Mouse (Mus musculus): ENCODE measurements around the gene Scamp4. TPM values are rescaled to one million over a fixed set of nuclear protein-coding genes. Genes with fewer than 3 reads are reported as not detected.
A peak's percentile ranks its signal among the peaks of the same experiment; 100 is the strongest.

Scamp4 gene
- total and polyA plus RNA-seq, 3 experiments: 18.5 to 89.9 (median 33.2) TPM

DNA sequence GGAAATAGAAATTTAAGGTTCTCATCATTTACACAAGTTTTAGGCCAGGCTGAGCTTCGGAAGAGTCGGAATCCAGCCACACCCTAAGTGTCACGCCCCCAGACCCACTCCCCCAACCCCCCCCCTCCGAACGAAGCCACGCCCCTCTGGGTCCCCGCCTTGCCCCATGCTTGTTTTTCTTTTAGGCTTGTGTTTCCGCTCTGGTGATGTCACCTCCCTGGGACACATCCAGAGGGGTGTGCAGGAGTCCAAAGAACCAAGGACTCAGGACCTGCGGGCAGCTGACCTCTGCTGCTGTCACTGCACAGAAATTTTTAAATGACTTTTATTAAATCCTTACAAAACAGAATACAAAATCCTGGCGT, 62.3 kb downstream of the Scamp4 start:
- no peak overlapping the region for H3K4me2 ChIP-seq (ENCODE audit: insufficient read depth, low read depth, poor library complexity, severe bottlenecking)
- H3K27me3 ChIP-seq (replicated peaks): no peaks in the 10 kb centered on the region
- peaks cover 45 to 49% of the 10 kb centered on the region in 2 experiments for H3K36me3 ChIP-seq (replicated peaks in 1 of 2; ENCODE audit: control insufficient read depth in 1 of 2, insufficient read depth in 1 of 2, low read length in 1 of 2)
- H3K4me3 ChIP-seq (replicated peaks in 1 of 3; ENCODE audit: low read depth in 2 of 3, low read length in 2 of 3, poor library complexity in 1 of 3): no peak overlapping the region
- TF ChIP-seq MAFK (IDR thresholded peaks at IDR 0.05; ENCODE audit: insufficient replicate concordance, low read length): no peak
- TF ChIP-seq UBTF (IDR thresholded peaks at IDR 0.05; ENCODE audit: low read depth, low read length): no peak
- no peak for TF ChIP-seq KAT2A (IDR thresholded peaks at IDR 0.05; ENCODE audit: insufficient replicate concordance, low read length)
- no peak for TF ChIP-seq GABPA (IDR thresholded peaks at IDR 0.05; ENCODE audit: insufficient replicate concordance, low read depth, low read length)
- TF ChIP-seq JUND (conservative IDR thresholded peaks at IDR 0.05; ENCODE audit: low read depth, low read length): no peak
- TF ChIP-seq JUN (IDR thresholded peaks at IDR 0.05; ENCODE audit: insufficient read depth, low read depth, low read length): no peak
- TF ChIP-seq ZC3H11A (IDR thresholded peaks at IDR 0.05; ENCODE audit: low read depth, low read length): no peak
- TF ChIP-seq RAD21 (IDR thresholded peaks at IDR 0.05; ENCODE audit: low read depth, low read length): no peak
- no peak for TF ChIP-seq TCF12 (IDR thresholded peaks at IDR 0.05; ENCODE audit: low read depth, low read length)
- no peak for TF ChIP-seq RCOR1 (conservative IDR thresholded peaks at IDR 0.05; ENCODE audit: low read depth, low read length)
- TF ChIP-seq E2F4 (IDR thresholded peaks at IDR 0.05; ENCODE audit: insufficient replicate concordance, low read depth, low read length): no peak
- no peaks in the 10 kb centered on the region for H3K9me3 ChIP-seq (replicated peaks; ENCODE audit: low read length)
- no peak overlapping the region for H3K9ac ChIP-seq (ENCODE audit: insufficient read depth, low read depth)
- peak overlapping the region; percentile 71 for H3K27ac ChIP-seq (ENCODE audit: insufficient read depth, low read depth)
- no peaks in the 10 kb centered on the region for H3K79me2 ChIP-seq (replicated peaks; ENCODE audit: control insufficient read depth, extremely low read depth, insufficient read depth, poor library complexity, severe bottlenecking)
- peaks cover 13 to 74% of the 10 kb centered on the region in 2 experiments for H3K4me1 ChIP-seq (ENCODE audit: control insufficient read depth in 1 of 2, insufficient read depth in 2 of 2)
- dilution Hi-C loops (cut with MboI; ENCODE audit: extremely low pct_ligation_motif_present, extremely low pct_unique_long_range_greater_than_20kb, low sequenced_read_pairs) (no loop called here), in situ Hi-C loops (cut with MboI; ENCODE audit: low pct_ligation_motif_present, low pct_unique_long_range_greater_than_20kb, low sequenced_read_pairs) (no loop called here)
- no peak for DNase-seq (ENCODE audit: extremely low read depth)

Other genes with a start within 250 kb of the Scamp4 start
Only the 20 nearest of the 25 such genes appear.
- 61.9 and 67.0 TPM in 2 replicates for gene Mbd3, start 203.3 kb upstream of the Scamp4 start, total RNA-seq (2012; rRNA removed)
- 48.7 and 51.5 TPM in 2 replicates for gene Mbd3, start 203.3 kb upstream of the Scamp4 start, total RNA-seq (2014; rRNA removed)
- 131 and 133 TPM in 2 replicates for gene Mbd3, start 203.3 kb upstream of the Scamp4 start, polyA plus RNA-seq (2012; ENCODE audit: insufficient read length, low read depth)
- 466 and 529 TPM in 2 replicates for gene Uqcr11, start 196.0 kb upstream of the Scamp4 start, total RNA-seq (2012; rRNA removed)
- gene Uqcr11, start 196.0 kb upstream of the Scamp4 start, total RNA-seq (2014; rRNA removed): 442 and 444 TPM in 2 replicates
- gene Uqcr11, start 196.0 kb upstream of the Scamp4 start, polyA plus RNA-seq (2012; ENCODE audit: insufficient read length, low read depth): 206 and 248 TPM in 2 replicates
- 179 and 207 TPM in 2 replicates for gene Tcf3, start 169.2 kb upstream of the Scamp4 start, total RNA-seq (2012; rRNA removed)
- gene Tcf3, start 169.2 kb upstream of the Scamp4 start, total RNA-seq (2014; rRNA removed): 139 and 146 TPM in 2 replicates
- 208 and 223 TPM in 2 replicates for gene Tcf3, start 169.2 kb upstream of the Scamp4 start, polyA plus RNA-seq (2012; ENCODE audit: insufficient read length, low read depth)
- not detected in 2 replicates for gene Onecut3, start 108.0 kb upstream of the Scamp4 start, total RNA-seq (2012; rRNA removed)
- not detected in 2 replicates for gene Onecut3, start 108.0 kb upstream of the Scamp4 start, total RNA-seq (2014; rRNA removed)
- gene Onecut3, start 108.0 kb upstream of the Scamp4 start, polyA plus RNA-seq (2012; ENCODE audit: insufficient read length, low read depth): not detected in 2 replicates
- gene Atp8b3, start 63.7 kb upstream of the Scamp4 start, total RNA-seq (2012; rRNA removed): 0.08 and 0.21 TPM in 2 replicates
- gene Atp8b3, start 63.7 kb upstream of the Scamp4 start, total RNA-seq (2014; rRNA removed): 0.14 and 0.21 TPM in 2 replicates
- 0.11 and 0.27 TPM in 2 replicates for gene Atp8b3, start 63.7 kb upstream of the Scamp4 start, polyA plus RNA-seq (2012; ENCODE audit: insufficient read length, low read depth)
- gene Rexo1, start 41.3 kb upstream of the Scamp4 start, total RNA-seq (2012; rRNA removed): 16.5 and 17.7 TPM in 2 replicates
- 6.3 and 7.0 TPM in 2 replicates for gene Rexo1, start 41.3 kb upstream of the Scamp4 start, total RNA-seq (2014; rRNA removed)
- 31.6 and 41.9 TPM in 2 replicates for gene Rexo1, start 41.3 kb upstream of the Scamp4 start, polyA plus RNA-seq (2012; ENCODE audit: insufficient read length, low read depth)
- gene Klf16, start 25.6 kb upstream of the Scamp4 start, total RNA-seq (2012; rRNA removed): 84.8 and 94.0 TPM in 2 replicates
- 14.1 and 14.5 TPM in 2 replicates for gene Klf16, start 25.6 kb upstream of the Scamp4 start, total RNA-seq (2014; rRNA removed)
- gene Klf16, start 25.6 kb upstream of the Scamp4 start, polyA plus RNA-seq (2012; ENCODE audit: insufficient read length, low read depth): 30.9 and 38.2 TPM in 2 replicates
- gene Abhd17a, start 12.5 kb upstream of the Scamp4 start, total RNA-seq (2012; rRNA removed): 49.1 and 52.8 TPM in 2 replicates
- gene Abhd17a, start 12.5 kb upstream of the Scamp4 start, total RNA-seq (2014; rRNA removed): 28.0 and 37.2 TPM in 2 replicates
- 44.6 and 48.0 TPM in 2 replicates for gene Abhd17a, start 12.5 kb upstream of the Scamp4 start, polyA plus RNA-seq (2012; ENCODE audit: insufficient read length, low read depth)
- gene Adat3, start within 50 bp of the Scamp4 start, total RNA-seq (2012; rRNA removed): 5.0 and 8.0 TPM in 2 replicates
- gene Adat3, start within 50 bp of the Scamp4 start, total RNA-seq (2014; rRNA removed): 5.8 and 6.6 TPM in 2 replicates
- gene Adat3, start within 50 bp of the Scamp4 start, polyA plus RNA-seq (2012; ENCODE audit: insufficient read length, low read depth): 6.3 and 6.7 TPM in 2 replicates
- gene Gm49322, start 3.1 kb downstream of the Scamp4 start, total RNA-seq (2012; rRNA removed): 1.8 and 2.2 TPM in 2 replicates
- 0.20 and 0.28 TPM in 2 replicates for gene Gm49322, start 3.1 kb downstream of the Scamp4 start, total RNA-seq (2014; rRNA removed)
- 0.97 and 1.1 TPM in 2 replicates for gene Gm49322, start 3.1 kb downstream of the Scamp4 start, polyA plus RNA-seq (2012; ENCODE audit: insufficient read length, low read depth)
- 44.1 and 50.3 TPM in 2 replicates for gene Csnk1g2, start 20.0 kb downstream of the Scamp4 start, total RNA-seq (2012; rRNA removed)
- gene Csnk1g2, start 20.0 kb downstream of the Scamp4 start, total RNA-seq (2014; rRNA removed): 44.3 and 50.1 TPM in 2 replicates
- gene Csnk1g2, start 20.0 kb downstream of the Scamp4 start, polyA plus RNA-seq (2012; ENCODE audit: insufficient read length, low read depth): 55.9 and 59.0 TPM in 2 replicates
- 19.3 and 26.2 TPM in 2 replicates for gene Btbd2, start 54.2 kb downstream of the Scamp4 start, total RNA-seq (2012; rRNA removed)
- 10.0 and 11.1 TPM in 2 replicates for gene Btbd2, start 54.2 kb downstream of the Scamp4 start, total RNA-seq (2014; rRNA removed)
- 18.8 and 19.4 TPM in 2 replicates for gene Btbd2, start 54.2 kb downstream of the Scamp4 start, polyA plus RNA-seq (2012; ENCODE audit: insufficient read length, low read depth)
- 91.5 and 110 TPM in 2 replicates for gene Mknk2, start 75.2 kb downstream of the Scamp4 start, total RNA-seq (2012; rRNA removed)
- gene Mknk2, start 75.2 kb downstream of the Scamp4 start, total RNA-seq (2014; rRNA removed): 121 and 138 TPM in 2 replicates
- 175 and 199 TPM in 2 replicates for gene Mknk2, start 75.2 kb downstream of the Scamp4 start, polyA plus RNA-seq (2012; ENCODE audit: insufficient read length, low read depth)
- 56.9 and 71.7 TPM in 2 replicates for gene Mob3a, start 99.1 kb downstream of the Scamp4 start, total RNA-seq (2012; rRNA removed)
- 65.2 and 71.4 TPM in 2 replicates for gene Mob3a, start 99.1 kb downstream of the Scamp4 start, total RNA-seq (2014; rRNA removed)
- 75.0 and 84.2 TPM in 2 replicates for gene Mob3a, start 99.1 kb downstream of the Scamp4 start, polyA plus RNA-seq (2012; ENCODE audit: insufficient read length, low read depth)
- 8.1 and 9.6 TPM in 2 replicates for gene Izumo4, start 99.3 kb downstream of the Scamp4 start, total RNA-seq (2012; rRNA removed)
- 2.7 and 4.3 TPM in 2 replicates for gene Izumo4, start 99.3 kb downstream of the Scamp4 start, total RNA-seq (2014; rRNA removed)
- 5.9 TPM in 2 replicates for gene Izumo4, start 99.3 kb downstream of the Scamp4 start, polyA plus RNA-seq (2012; ENCODE audit: insufficient read length, low read depth)
- gene Ap3d1, start 139.4 kb downstream of the Scamp4 start, total RNA-seq (2012; rRNA removed): 48.1 and 49.4 TPM in 2 replicates
- gene Ap3d1, start 139.4 kb downstream of the Scamp4 start, total RNA-seq (2014; rRNA removed): 24.2 and 28.4 TPM in 2 replicates
- 46.5 and 57.0 TPM in 2 replicates for gene Ap3d1, start 139.4 kb downstream of the Scamp4 start, polyA plus RNA-seq (2012; ENCODE audit: insufficient read length, low read depth)
- 13.3 and 15.5 TPM in 2 replicates for gene Dot1l, start 152.3 kb downstream of the Scamp4 start, total RNA-seq (2012; rRNA removed)
- 2.7 and 3.3 TPM in 2 replicates for gene Dot1l, start 152.3 kb downstream of the Scamp4 start, total RNA-seq (2014; rRNA removed)
- gene Dot1l, start 152.3 kb downstream of the Scamp4 start, polyA plus RNA-seq (2012; ENCODE audit: insufficient read length, low read depth): 30.9 and 43.8 TPM in 2 replicates
- 29.0 and 36.5 TPM in 2 replicates for gene Sf3a2, start 195.3 kb downstream of the Scamp4 start, total RNA-seq (2012; rRNA removed)
- gene Sf3a2, start 195.3 kb downstream of the Scamp4 start, total RNA-seq (2014; rRNA removed): 7.8 and 12.4 TPM in 2 replicates
- 136 and 153 TPM in 2 replicates for gene Sf3a2, start 195.3 kb downstream of the Scamp4 start, polyA plus RNA-seq (2012; ENCODE audit: insufficient read length, low read depth)
- gene Plekhj1, start 195.8 kb downstream of the Scamp4 start, total RNA-seq (2012; rRNA removed): 63.8 and 81.8 TPM in 2 replicates
- gene Plekhj1, start 195.8 kb downstream of the Scamp4 start, total RNA-seq (2014; rRNA removed): 51.5 and 63.4 TPM in 2 replicates
- 119 and 123 TPM in 2 replicates for gene Plekhj1, start 195.8 kb downstream of the Scamp4 start, polyA plus RNA-seq (2012; ENCODE audit: insufficient read length, low read depth)
- gene Amh, start 202.4 kb downstream of the Scamp4 start, total RNA-seq (2012; rRNA removed): 0.59 and 0.71 TPM in 2 replicates
- gene Amh, start 202.4 kb downstream of the Scamp4 start, total RNA-seq (2014; rRNA removed): 0.43 TPM in 1 of 2 replicates, not detected in the other
- gene Amh, start 202.4 kb downstream of the Scamp4 start, polyA plus RNA-seq (2012; ENCODE audit: insufficient read length, low read depth): 0.78 and 1.1 TPM in 2 replicates